Mouse (Mus musculus) small intestine, adult 2 months (tissue): Measurements from ENCODE around the gene Atp12a.

Experiments used
- CTCF ChIP-seq: fragments of 200-500 bp; IDR thresholded peaks from 2 replicates; pipeline ENCODE4 v1.5.1; 2012; ENCODE audit warnings: low read depth, mild to moderate bottlenecking, control low read depth, inconsistent platforms, low read length, moderate library complexity, mixed read lengths; ENCODE audit not compliant: insufficient replicate concordance, insufficient read length; ENCODE audit errors: extremely low read depth
- POLR2A ChIP-seq: fragments of 200-500 bp; IDR thresholded peaks from 2 replicates; pipeline ENCODE4 v1.6.1; 2012; ENCODE audit warnings: low read depth, mild to moderate bottlenecking, control low read depth, inconsistent platforms, low read length, moderate library complexity

DNA sequence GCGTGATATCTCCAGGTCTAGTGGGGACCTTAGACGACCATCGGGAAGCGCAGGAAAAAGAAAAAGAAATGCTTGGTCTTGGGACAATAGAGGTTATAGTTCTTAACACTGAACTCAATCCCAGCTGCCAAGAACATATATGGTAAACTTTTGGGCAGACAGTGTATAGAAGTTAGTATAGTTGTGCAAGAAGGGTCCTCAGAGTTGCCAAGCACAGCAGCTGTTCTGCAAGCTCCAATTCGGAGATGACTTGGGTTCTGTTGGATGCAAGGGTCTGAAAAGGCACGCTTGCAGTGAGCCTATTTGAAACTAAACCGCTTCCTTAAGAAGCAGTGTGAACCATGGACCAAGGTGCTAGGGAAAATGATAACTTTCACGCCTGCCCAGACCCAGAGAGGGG, 424 bp downstream of the Atp12a start:
- no peak for TF ChIP-seq POLR2A
- no peak for TF ChIP-seq CTCF
